Mouse (Mus musculus) retina, postnatal 1 day (tissue): ENCODE data around the gene Prss56.

Experiments used
- DNase-seq: peaks from one replicate; pipeline ENCODE4 v3.0.0-alpha.2; 2012

The Prss56 gene

DNA sequence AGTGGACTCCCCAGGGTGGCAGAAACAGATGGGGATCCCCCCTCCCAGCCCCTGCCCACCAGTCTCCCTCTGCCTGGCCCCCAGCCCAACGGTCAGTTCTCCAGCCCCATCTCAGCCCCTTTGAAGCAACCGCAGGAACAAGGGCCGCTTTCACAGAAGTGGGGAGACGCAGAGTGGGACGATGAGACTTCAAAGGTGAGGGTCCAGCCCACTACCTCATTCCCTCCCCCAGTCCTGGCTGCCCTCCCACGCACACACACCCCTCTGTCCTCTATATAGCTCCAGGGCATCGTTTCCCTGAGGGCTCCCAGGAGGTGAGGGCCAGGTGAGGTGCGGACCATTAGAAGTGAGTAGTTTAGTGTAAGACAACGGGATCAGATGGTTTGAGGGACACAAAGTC lies at the start of gene Prss56:
Prss56 (plus strand) TSS at position 301 of the 400 bp plus-strand sequence.
- no peak for DNase-seq

DNA sequence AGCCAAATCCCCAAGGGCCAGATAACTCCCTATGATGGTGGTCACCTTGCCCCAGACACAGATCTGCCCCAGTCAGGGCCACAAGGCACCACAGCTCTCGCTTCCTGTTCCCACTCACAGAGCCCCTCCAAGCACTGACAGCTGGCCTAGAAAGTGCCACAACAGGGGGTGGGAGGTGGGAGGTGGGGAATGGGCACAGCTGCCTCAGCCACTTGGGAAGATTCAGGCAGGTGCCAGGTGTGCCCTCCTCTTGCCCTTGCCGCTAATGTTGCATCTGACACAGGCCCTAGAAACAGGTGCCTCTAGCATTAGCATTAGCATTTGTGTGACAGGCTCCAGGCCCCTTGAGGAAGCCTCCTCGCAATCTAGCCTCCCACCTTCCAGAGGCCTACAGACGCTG lies 41.6 kb upstream of the Prss56 start:
- DNase-seq = no peak

- DNase-seq = peak; percentile 19
Observed at GRCm38 (mm10) chr1:87142456-87142855, 40.7 kb upstream of the Prss56 start.

DNA sequence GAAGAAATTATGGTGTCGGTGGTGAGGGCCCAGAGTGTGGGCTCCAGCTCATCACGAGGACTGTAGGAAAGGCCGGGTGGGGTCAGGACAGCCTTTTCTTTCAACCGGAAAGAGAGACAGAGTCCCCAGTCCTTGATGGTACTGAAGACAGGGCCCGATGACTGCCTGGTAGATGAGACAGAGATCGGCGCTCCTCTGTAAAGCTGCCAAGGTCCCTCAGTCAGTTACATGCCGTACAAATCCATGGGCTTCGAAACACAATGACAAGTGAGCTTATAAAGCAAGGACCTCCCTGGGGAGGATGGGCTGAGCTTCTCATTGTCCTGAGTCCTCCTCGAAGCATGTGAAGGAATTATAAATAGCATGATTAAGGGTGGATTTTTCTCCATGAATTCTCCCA lies 40.0 kb upstream of the Prss56 start:
- DNase-seq = peak; percentile 6

DNA sequence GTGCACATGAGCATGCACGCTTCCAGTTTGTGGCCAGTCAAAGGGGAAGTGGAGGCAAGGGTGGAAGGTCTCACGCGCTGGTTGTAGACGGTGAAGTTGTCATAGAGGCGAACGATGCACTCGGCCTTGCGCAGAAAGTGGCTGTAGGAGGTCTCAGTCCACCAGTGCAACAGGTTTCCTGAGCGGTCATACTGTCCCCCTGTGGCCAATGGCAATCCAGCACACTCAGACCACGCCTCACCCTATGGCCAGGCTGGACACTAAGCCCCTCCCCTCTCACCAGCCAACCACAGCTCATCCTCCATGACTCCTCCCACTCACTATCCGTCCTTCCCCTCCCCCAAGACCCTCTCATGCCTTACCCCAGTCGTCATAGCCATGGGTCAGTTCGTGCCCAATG lies 33.7 kb upstream of the Prss56 start:
- peak; percentile 57 for DNase-seq

DNA sequence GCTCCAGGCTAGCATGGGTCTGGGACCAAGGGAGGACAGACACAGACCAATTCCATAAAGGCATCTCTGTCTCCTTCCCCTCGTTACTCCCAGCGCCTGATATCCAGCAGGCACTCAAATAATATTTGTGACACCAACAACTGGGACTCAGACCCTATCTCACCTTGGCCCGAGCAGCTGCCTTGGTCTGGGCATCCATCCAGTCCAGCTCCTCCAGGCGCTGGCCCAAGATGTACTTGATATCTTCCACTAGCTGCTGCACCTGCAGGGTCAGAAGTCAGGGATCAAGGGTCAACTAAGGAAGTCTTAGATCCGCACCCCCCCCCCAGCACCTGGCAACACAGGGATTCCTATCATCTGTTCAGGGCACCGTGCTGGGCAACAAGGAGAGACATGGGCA lies 31.8 kb upstream of the Prss56 start:
- DNase-seq = no peak

DNA sequence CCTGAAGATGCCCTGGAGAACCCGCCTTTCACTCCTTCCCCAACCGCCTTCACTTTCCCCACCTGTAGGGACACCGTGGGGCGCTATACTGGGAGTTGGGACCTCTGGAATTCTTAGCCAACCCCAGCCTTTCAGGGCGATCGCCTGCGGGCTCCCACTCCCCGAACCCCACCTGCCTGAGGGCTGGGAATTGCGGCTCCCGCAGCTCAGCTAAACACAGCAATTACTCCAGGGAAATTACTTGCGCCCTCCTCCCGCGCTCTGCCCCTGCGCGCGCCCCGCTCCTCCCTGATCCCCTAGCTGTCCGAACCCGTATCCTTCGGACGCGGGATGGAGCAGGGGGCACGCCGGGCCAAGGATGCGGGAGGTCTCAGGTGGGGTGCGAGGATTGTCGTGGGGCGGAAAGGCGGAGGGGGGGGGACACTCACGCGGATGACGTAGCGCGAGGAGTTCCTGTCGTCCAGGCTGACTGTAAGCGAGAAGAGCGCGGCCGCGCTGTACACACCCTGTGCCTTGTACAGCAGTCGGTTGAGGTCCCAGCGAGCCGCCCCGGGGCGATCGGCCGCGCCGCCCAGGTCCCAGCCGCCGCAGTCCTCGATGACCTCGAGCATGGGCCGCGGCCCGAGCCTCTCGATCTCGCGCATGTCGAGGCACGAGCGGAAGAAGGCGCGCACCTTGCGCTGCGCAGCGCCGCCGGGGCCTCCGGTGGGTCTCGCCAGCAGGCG lies 29.2 kb upstream of the Prss56 start:
- peak; percentile 39 for DNase-seq

DNA sequence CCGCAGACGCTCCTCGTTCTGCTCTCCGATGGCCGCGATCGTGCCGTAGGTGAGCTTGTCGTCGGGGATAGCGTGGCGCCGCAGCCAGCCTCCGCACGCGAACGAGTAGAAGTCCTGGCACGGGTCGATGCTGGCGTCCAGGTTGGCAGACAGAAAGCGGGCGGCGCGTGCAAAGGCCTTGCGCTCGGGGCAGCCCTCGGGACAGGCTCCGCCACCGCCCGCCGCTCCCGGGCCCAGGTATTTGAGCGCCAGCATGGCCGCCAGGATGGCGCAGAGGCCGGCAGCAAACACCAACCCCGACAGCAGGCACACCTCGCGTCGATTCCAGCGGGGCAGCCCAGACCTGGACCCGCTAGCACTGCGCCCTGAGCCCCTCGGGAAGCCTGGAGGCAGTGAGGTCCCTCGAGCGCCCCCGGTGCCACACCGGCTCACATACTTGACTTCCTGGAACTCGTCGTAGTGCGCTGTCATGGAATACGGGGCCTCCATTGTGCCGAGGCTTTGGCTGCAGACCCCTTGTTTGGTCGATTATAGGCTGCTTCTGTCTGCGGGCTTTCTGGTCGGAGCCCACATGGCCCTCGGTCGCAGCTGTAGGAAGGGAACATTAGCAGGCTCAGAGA lies 28.5 kb upstream of the Prss56 start:
- DNase-seq = no peak

- peak; percentile 58 for DNase-seq
Observed at GRCm38 (mm10) chr1:87155531-87156198, 27.4 kb upstream of the Prss56 start.

DNA sequence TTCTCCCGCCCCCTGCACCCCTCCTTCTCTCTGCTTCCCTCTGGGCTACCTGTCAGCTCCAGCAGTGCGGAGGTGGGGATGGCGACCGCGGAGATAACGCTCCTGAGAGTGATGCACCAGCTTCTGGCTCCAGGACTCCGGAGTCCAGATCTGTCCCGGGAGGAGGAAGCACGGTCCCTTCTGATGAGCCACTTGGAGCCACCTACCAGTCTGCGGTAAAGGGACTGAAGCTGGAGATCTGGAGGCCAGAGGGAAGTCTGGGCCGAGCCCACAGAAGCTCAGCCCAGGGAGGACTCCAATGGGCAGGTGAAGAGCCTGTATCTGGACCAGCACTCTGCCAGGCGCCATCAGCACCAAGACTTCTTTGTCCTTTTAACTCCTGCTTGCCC lies 26.9 kb upstream of the Prss56 start, which contains the start of gene Ecel1:
Ecel1 (minus strand) TSS at position 323 of the 389 bp plus-strand sequence.
- no peak for DNase-seq

DNA sequence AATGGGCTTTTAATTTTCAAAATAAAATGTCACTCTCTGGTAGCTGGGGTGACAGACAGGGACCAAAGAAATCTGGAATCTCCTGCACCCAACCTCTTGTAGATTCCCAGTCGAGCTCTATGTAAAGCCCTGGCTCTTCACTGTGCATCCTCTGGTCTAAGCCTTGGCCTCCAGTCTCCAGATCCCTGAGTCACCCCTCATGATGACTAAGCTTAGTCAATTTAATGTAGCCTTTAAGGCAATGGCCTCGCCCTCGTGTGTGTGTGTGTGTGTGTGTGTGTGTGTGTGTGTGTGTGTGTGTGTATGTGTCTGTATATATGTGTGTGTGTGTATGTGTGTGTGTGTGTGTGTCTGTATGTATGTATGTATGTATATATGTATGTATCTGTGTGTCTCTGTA lies 23.7 kb upstream of the Prss56 start:
- no peak for DNase-seq

DNA sequence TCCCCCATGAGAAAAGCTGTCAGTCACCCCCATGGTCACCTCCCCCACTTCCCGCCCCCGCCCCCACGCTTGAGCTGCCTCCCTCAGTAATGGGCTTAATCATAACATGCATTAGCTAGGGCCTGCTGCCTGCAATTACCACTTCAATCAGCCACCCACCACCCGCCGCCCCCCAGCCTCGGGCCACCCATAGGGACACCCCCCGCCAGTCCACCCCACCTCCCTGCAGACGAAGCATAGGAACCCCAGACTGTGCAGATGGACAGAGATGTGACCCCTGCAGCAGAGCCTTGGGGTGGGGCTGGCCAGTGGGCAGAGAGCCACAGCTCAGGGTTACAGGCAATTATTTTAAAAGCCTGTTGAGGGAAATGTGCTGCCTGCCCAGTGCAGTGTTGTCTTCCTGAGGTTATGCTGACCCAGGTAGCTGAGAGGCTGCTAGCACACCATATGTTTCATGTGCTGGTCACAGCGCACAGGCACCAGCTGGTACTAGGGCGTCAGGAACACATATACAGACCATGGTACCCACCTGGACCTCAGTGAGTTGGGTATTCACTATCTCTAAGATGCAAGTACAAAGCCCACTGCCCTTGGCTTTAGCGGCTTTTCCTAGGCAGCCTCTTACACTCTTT lies 18.8 kb upstream of the Prss56 start:
- DNase-seq = peak; percentile 36

- no peak for DNase-seq
Observed at GRCm38 (mm10) chr1:87164796-87165184, 18.3 kb upstream of the Prss56 start.

DNA sequence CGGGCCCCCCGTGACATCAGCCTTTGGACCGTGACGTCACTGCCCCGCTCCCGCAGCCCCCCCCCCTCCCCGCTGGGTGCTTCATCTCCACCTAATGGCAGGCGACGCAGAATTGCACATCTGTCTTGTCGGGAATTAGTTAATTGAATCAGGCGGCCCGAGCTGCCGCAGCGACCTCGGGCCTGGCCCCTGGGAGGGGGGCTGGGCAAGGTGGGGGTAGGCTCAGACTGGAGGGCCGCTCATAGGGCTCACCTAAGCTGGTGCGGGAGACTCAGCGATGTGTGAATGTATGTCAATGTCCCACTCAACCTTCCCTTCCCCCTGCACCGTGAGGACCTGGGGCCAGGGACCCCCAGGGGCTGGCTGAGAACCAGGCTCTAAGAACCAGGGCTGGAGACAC lies 12.7 kb upstream of the Prss56 start:
- peak; percentile 69 for DNase-seq

- DNase-seq = peak; percentile 49
Observed at GRCm38 (mm10) chr1:87171312-87171711, 11.8 kb upstream of the Prss56 start.

GRCm38 (mm10) chr1:87172316-87172715 lies 10.8 kb upstream of the Prss56 start:
- DNase-seq = no peak

DNA sequence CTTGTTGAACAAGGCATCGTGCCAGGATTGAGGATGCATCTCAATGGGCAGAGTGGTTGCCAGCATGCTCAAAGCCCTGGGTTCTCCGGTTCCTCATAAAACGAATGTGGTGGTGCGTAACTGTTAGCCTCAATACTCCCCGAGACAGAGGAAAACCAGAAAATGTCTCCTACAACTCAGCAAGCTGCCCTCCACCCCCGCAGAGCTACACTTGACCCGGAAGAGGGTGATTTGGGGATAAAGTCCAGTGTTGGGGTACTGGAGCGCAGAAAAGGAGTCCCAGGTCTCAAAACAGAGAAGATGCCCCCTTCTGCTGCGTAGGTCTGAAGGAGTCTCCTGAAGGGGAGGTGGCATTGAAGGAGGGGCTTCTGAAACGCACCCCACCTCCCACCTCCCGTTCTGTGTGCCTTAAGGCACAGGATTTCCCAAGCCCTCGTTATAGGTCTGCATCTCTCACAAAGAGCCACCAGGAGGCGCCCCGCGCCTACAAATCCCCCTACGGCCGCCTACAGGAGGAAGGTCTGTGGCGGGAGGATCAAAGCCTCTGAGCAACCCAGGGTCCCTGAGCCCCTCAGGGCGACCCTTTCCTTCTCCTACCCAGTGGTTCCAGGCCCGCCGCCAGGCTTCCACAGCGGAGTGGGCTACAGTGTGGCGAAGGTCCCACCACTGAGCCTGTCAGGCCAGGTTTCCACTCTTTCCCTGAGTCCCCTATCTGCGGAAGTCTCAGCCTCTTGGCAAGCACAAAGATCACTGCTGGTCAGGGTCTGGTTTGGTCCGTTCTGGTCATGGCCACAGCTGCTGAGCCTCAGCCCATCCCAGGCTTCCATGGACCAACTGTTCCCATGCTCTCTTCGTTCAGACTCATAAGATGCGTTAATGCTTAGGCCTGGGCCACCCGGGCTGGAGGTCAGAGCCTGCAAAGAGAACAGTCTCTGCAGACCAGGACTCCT lies 8.8 kb upstream of the Prss56 start:
- DNase-seq = peak; percentile 87

GRCm38 (mm10) chr1:87175852-87176292 lies 7.2 kb upstream of the Prss56 start:
- peak; percentile 93 for DNase-seq

DNA sequence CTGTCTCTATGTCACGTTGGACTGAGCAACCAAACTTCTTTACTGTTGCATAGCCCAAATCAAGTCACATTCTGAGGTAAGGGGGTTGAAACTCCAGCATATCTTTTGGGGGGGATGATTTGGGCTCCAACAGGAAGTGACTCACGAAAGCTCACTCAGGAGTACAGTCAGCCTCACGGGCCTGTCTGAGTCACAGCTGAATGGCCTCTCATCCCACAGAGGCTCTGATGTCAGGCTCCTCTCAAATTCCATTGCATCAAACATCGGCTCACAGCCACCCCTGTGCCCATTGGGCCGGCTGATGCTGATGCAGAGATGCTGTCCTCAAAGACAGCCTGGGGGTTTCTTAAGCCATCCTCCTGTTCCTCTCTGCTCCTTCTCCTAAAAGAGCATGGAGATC lies 2.2 kb upstream of the Prss56 start:
- no peak for DNase-seq

DNA sequence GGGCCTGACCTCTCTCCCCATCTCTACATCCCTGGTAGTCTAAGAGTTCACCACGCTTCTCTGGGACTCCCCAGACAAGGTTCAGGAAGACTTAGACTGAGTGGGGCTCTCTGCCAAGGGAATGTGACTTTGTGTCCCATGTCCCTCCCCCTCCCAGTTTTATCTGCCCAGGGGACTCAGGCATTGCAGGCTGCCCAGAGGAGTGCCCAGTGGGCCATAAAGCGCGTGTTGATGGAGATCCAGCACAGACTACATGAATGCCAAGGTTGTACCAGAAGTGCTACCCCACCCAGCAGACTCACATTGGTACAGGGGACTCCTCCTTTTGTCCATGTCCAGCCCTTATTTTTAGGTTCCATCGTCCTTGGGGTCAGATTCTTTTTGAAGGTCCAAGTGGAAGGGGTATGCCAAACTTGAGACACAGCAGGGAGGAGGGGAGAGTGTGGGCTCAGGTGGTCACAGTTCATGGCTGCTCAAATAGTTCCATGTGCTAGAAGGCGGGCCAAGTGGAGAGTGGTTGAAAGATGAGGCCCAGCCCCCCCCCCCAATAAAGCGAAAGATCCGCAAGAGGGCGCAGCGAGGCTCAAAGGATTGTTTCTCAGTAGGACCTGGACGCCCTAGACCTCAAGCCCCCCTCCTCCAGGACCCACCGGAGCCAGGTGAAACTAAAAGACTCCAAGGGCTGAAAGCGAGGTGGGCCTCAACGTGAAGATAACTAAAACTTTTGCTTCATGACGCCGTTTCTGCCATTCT lies 1.1 kb downstream of the Prss56 start:
- DNase-seq = peak; percentile 59

DNA sequence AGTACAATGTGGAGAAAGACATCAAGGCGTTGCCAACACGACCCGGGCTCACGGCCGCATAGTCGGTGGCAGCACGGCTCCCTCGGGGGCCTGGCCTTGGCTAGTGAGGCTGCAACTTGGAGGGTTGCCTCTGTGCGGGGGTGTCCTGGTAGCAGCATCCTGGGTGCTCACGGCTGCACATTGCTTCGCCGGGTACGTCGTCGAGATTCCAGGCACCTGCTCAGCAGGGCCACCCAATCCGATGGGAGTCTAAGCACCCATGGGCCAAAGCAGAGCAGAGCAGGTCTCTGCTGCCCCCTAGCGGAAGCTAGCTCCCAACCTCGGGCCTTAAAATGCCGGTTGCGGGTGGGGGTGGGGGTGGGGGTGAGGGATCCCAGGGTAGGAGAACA lies 1.6 kb downstream of the Prss56 start:
- DNase-seq = peak; percentile 86

DNA sequence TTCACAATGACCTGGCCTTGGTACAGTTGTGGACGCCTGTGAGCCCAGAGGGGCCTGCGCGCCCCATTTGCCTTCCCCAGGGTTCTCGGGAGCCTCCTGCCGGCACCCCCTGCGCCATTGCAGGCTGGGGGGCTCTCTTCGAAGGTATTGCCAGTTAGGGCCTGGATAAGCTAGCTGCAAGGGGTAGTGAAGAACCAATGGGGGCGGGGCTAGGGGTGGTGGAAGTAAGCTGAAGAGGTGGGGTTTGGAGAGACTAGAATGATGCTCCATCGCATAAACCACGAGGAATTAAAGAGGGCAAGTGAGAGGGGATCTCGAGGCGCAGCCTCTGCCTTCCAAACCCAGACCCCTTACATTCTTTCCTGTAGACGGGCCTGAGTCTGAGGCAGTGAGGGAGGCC lies 2.4 kb downstream of the Prss56 start:
- no peak for DNase-seq
